ENCODE assay signal across 17 mouse cellular contexts in genomic region chr4:46710018-46710417, GRCm38 (mm10).
DNase-seq lines count a peak whose midpoint lies in the region; ATAC-seq and TF ChIP-seq lines count a peak whose summit lies in the region.
"Had no signal": no experiment of that assay in that cellular context is flagged by ENCODE, and none has a peak within 500 bp of the region (broad histone marks: within the 10 kb centered on the region; RNA-seq: fewer than 3 reads in every experiment).

No protein-coding gene starts in this region.

- TF ChIP-seq CTCF in kidney, adult 2 months (conservative IDR thresholded peaks at IDR 0.05; ENCODE audit: insufficient read depth, insufficient read length, low read depth, low read length): no peak

- no peaks in the 10 kb centered on the region for H3K36me3 ChIP-seq in kidney, adult 2 months (ENCODE audit: control insufficient read depth, insufficient read depth, low read length)
- no peaks in the 10 kb centered on the region for H3K36me3 ChIP-seq in kidney, embryonic 14.5 days (ENCODE audit: control insufficient read depth, insufficient read depth, low read length)
- H3K36me3 ChIP-seq in hindbrain, embryonic 14.5 days (replicated peaks; ENCODE audit: control insufficient read depth, insufficient read depth): no peaks in the 10 kb centered on the region
- H3K36me3 ChIP-seq in midbrain, embryonic 16.5 days (ENCODE audit: control insufficient read depth, insufficient read depth, low read length): no peaks in the 10 kb centered on the region
- H3K36me3 ChIP-seq: embryonic facial prominence, embryonic 12.5 days; heart, embryonic 15.5 days; liver, embryonic 15.5 days had no signal

- H3K9ac ChIP-seq in kidney, embryonic 14.5 days (ENCODE audit: low read depth, low read length): no peak overlapping the region
- H3K9ac ChIP-seq in hindbrain, embryonic 14.5 days: no peak overlapping the region
- no peak overlapping the region for H3K9ac ChIP-seq in midbrain, embryonic 16.5 days (ENCODE audit: low read depth, low read length)
- H3K9ac ChIP-seq: embryonic facial prominence, embryonic 12.5 days; heart, embryonic 15.5 days; liver, embryonic 15.5 days had no signal

- TF ChIP-seq POLR2A in kidney, adult 2 months (IDR thresholded peaks at IDR 0.05; ENCODE audit: low read depth, low read length): no peak

- H3K9me3 ChIP-seq in kidney, embryonic 14.5 days (ENCODE audit: control insufficient read depth, low read length): no peaks in the 10 kb centered on the region
- no peaks in the 10 kb centered on the region for H3K9me3 ChIP-seq in hindbrain, embryonic 14.5 days (ENCODE audit: control insufficient read depth, low read length)
- no peaks in the 10 kb centered on the region for H3K9me3 ChIP-seq in midbrain, embryonic 16.5 days (replicated peaks; ENCODE audit: control insufficient read depth, low read length, poor library complexity, severe bottlenecking)
- H3K9me3 ChIP-seq: embryonic facial prominence, embryonic 12.5 days; heart, embryonic 15.5 days; liver, embryonic 15.5 days had no signal

- no peak overlapping the region for H3K27ac ChIP-seq in kidney, adult 2 months (ENCODE audit: insufficient read depth, low read depth, low read length)
- no peak overlapping the region for H3K27ac ChIP-seq in kidney, embryonic 14.5 days (ENCODE audit: low read depth, low read length)
- peak overlapping the region; percentile 43; the same call in 1 of the 2 replicates for H3K27ac ChIP-seq in hindbrain, embryonic 14.5 days
- H3K27ac ChIP-seq in midbrain, embryonic 16.5 days (ENCODE audit: low read length): peak overlapping the region; percentile 81
- H3K27ac ChIP-seq: embryonic facial prominence, embryonic 12.5 days; heart, embryonic 15.5 days; liver, embryonic 15.5 days had no signal

- H3K4me1 ChIP-seq in kidney, adult 2 months (ENCODE audit: control insufficient read depth, insufficient read depth, low read length): no peaks in the 10 kb centered on the region
- no peaks in the 10 kb centered on the region for H3K4me1 ChIP-seq in kidney, embryonic 14.5 days (ENCODE audit: control insufficient read depth, insufficient read depth, low read length)
- peaks cover 7% of the 10 kb centered on the region; the same call in 1 of the 2 replicates for H3K4me1 ChIP-seq in hindbrain, embryonic 14.5 days (replicated peaks; ENCODE audit: control insufficient read depth, insufficient read depth, low read length)
- peaks cover 23% of the 10 kb centered on the region for H3K4me1 ChIP-seq in midbrain, embryonic 16.5 days (ENCODE audit: control insufficient read depth, insufficient read depth, low read length)
- H3K4me1 ChIP-seq: heart, embryonic 15.5 days; liver, embryonic 15.5 days had no signal

- DNase-seq in cerebellum, postnatal 10 days: peak; percentile 55 to 61
- no peak for DNase-seq in cerebellum, adult 9-10 months
- DNase-seq in kidney, adult 2 months: peak; percentile 7
- DNase-seq in hindbrain, embryonic 14.5 days (ENCODE audit: low spot score): no peak
- DNase-seq in adipocyte (ENCODE audit: low spot score): no peak
- DNase-seq: adrenal gland, postnatal 10 days; gastrocnemius, postnatal 10 days; heart, adult 18-20 months; retina, postnatal 1 day; right cerebral cortex, postnatal 4 days; thymus, postnatal 4 days had no signal

- 70% methylated on average over 6 of the region's 6 CpGs for WGBS in kidney, adult 2 months
- 65% methylated on average over 6 of the region's 6 CpGs for WGBS in kidney, embryonic 14.5 days
- 64% methylated on average over 6 of the region's 6 CpGs for WGBS in hindbrain, embryonic 14.5 days
- WGBS in midbrain, embryonic 16.5 days: 60% methylated on average over 6 of the region's 6 CpGs

- no peaks in the 10 kb centered on the region for H3K27me3 ChIP-seq in kidney, adult 2 months (replicated peaks; ENCODE audit: control insufficient read depth, insufficient read depth, low read length)
- H3K27me3 ChIP-seq in kidney, embryonic 14.5 days (ENCODE audit: control insufficient read depth, insufficient read depth, low read length): no peaks in the 10 kb centered on the region
- H3K27me3 ChIP-seq in hindbrain, embryonic 14.5 days (ENCODE audit: control insufficient read depth, insufficient read depth, low read length): no peaks in the 10 kb centered on the region
- H3K27me3 ChIP-seq in midbrain, embryonic 16.5 days (ENCODE audit: control insufficient read depth, insufficient read depth, low read depth, low read length): no peaks in the 10 kb centered on the region
- H3K27me3 ChIP-seq: embryonic facial prominence, embryonic 12.5 days; heart, embryonic 15.5 days; liver, embryonic 15.5 days had no signal

- no peak overlapping the region for H3K4me2 ChIP-seq in kidney, embryonic 14.5 days (replicated peaks; ENCODE audit: low read depth, low read length)
- H3K4me2 ChIP-seq in hindbrain, embryonic 14.5 days (replicated peaks): no peak overlapping the region
- no peak overlapping the region for H3K4me2 ChIP-seq in midbrain, embryonic 16.5 days (ENCODE audit: low read length)
- H3K4me2 ChIP-seq: embryonic facial prominence, embryonic 12.5 days; heart, embryonic 15.5 days; liver, embryonic 15.5 days had no signal

- no peak for ATAC-seq in kidney, embryonic 14.5 days (ENCODE audit: low FRiP score, low TSS enrichment)
- no peak for ATAC-seq in hindbrain, embryonic 14.5 days (ENCODE audit: low FRiP score)
- 0 out of 2 replicates have a peak, but pooled peaks have one; percentile 6 for ATAC-seq in midbrain, embryonic 16.5 days
- ATAC-seq: lung, postnatal 0 days had no signal

- no peak overlapping the region for H3K4me3 ChIP-seq in kidney, adult 2 months (ENCODE audit: insufficient read depth, low read depth, low read length)
- H3K4me3 ChIP-seq in kidney, embryonic 14.5 days (ENCODE audit: low read length): no peak overlapping the region
- no peak overlapping the region for H3K4me3 ChIP-seq in hindbrain, embryonic 14.5 days (replicated peaks; ENCODE audit: low read length)
- H3K4me3 ChIP-seq in midbrain, embryonic 16.5 days (ENCODE audit: low read depth, low read length): no peak overlapping the region
- H3K4me3 ChIP-seq: embryonic facial prominence, embryonic 12.5 days; heart, embryonic 15.5 days; liver, embryonic 15.5 days had no signal

Comparison
In these comparisons a context has a peak if more than half of its experiments do, and no peak if none do; other contexts are left out.
1. DNase-seq: peak in cerebellum, postnatal 10 days (2 of 2) and kidney, adult 2 months (single experiment); none in cerebellum, adult 9-10 months (single experiment), hindbrain, embryonic 14.5 days (single experiment) and adipocyte (single experiment).
2. H3K27ac ChIP-seq: peak in hindbrain, embryonic 14.5 days (single experiment) and midbrain, embryonic 16.5 days (single experiment); none in kidney, adult 2 months (single experiment) and kidney, embryonic 14.5 days (single experiment).